Mouse (Mus musculus) forebrain, postnatal 0 days (tissue): ENCODE results near the gene Pdlim7. TPM values are rescaled to one million over a fixed set of nuclear protein-coding genes. Genes with fewer than 3 reads are reported as not detected.

ENCODE experiments used
- ATAC-seq: fragments of 200-750 bp; cut with Nextera tagmentation; 2 replicates; pipeline ENCODE4 v1.8.0; 2017; ENCODE audit warnings: mild to moderate bottlenecking, moderate library complexity
- DNase-seq: peaks from one replicate; pipeline ENCODE4 v3.0.0-alpha.2; 2015
- H3K27ac ChIP-seq: fragments of 300-500 bp; sonication (generic); 2 replicates; pipeline ENCODE4 v1.5.1; 2014; ENCODE audit warnings: low read depth, mild to moderate bottlenecking, antibody characterized with exemption, low read length, moderate library complexity, mixed read lengths
- H3K27me3 ChIP-seq: fragments of 300-500 bp; sonication (generic); 2 replicates; pipeline ENCODE4 v1.6.1; 2014; ENCODE audit warnings: mild to moderate bottlenecking, low read length, mixed read lengths; ENCODE audit not compliant: insufficient read depth
- H3K36me3 ChIP-seq: fragments of 300-500 bp; sonication (generic); 2 replicates; pipeline ENCODE4 v1.6.1; 2014; ENCODE audit warnings: mild to moderate bottlenecking, moderate library complexity; ENCODE audit not compliant: insufficient read depth
- H3K4me1 ChIP-seq: fragments of 300-500 bp; sonication (generic); 2 replicates; pipeline ENCODE4 v1.6.1; 2014; ENCODE audit warnings: antibody characterized with exemption; ENCODE audit not compliant: insufficient read depth
- H3K4me2 ChIP-seq: fragments of 300-500 bp; sonication (generic); 2 replicates; pipeline ENCODE4 v1.6.1; 2014; ENCODE audit warnings: low read depth, mild to moderate bottlenecking, moderate library complexity
- H3K4me3 ChIP-seq: fragments of 300-500 bp; sonication (generic); 2 replicates; pipeline ENCODE4 v1.5.1; 2014; ENCODE audit warnings: low read depth, low read length, mixed read lengths
- H3K9ac ChIP-seq: fragments of 300-500 bp; sonication (generic); 2 replicates; pipeline ENCODE4 v1.6.1; 2014; ENCODE audit warnings: mild to moderate bottlenecking
- H3K9me3 ChIP-seq: fragments of 300-500 bp; sonication (generic); 2 replicates; pipeline ENCODE4 v1.6.1; 2016; ENCODE audit warnings: low read length
- CTCF ChIP-seq: sonication (generic); IDR thresholded peaks from 2 replicates; pipeline ENCODE4 v1.5.1; 2016; ENCODE audit warnings: antibody characterized with exemption, control low read depth, low read depth
- WGBS: fragments of 180-500 bp; shearing (Covaris S2); extraction: QIAGEN DNeasy Blood & Tissue Kit; methylation state at CpG from one replicate; pipeline ENCODE4 v1.1.7; 2014; 5-methylcytosine and 5-hydroxymethylcytosine counted together
- polyA plus RNA-seq: library from polyadenylated mRNA; unstranded; fragments of >200 nt; fragmentation: Nextera tagmentation; extraction: Ambion mirVana; gene quantifications from 2 replicates; pipeline ENCODE4 v1.2.1, GENCODE M21; 2015
- total RNA-seq: library from RNA; depleted of rRNA; stranded (reverse); fragments of >200 nt; gene quantifications from 2 replicates; pipeline ENCODE4 v1.2.3, GENCODE M21; 2014

Gene Pdlim7
- total and polyA plus RNA-seq, 2 experiments from 2014 or later, result 26.6 to 115 TPM

DNA sequence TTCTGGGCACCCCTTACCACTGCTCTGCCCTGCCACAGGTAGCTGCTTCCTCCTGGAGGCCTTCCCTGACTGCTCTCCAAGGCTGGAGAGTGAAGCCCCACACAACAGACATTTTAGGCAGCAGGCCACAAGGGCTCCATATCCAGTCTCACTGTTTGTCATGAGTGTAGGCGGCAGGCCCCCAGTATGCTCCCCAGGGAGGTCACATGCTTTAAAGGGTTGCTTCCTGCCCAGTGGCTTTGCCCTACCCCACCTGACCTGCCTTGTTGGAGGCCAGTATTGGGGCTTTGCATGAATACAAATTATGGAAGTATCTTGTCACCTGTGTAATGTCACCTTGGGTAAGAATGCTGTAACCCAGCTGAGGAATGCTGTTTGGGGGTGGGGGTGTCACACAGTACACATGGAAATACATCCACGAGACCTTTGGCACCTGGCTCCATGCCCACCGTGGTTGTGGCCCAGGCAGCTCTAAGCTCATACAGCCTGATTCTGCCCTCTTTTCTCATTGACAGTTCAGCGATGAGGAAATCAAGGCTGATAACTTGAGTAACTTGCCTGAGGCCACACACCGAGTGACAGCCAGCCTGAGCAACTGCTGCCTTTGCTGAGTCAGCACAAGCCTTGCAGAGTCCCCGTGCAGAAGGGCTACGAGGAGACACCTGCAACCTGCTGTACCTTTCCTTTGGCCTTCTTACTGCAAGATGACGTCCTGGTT lies 15.9 kb upstream of the Pdlim7 start, which contains the start of gene Dok3:
TSS of gene Dok3 (minus strand) at position 99 of the 718 bp plus-strand sequence.
- no peaks in the 10 kb centered on the region for H3K9me3 ChIP-seq
- DNase-seq, result no peak
- no peak within 1 kb of the TSS for H3K9ac ChIP-seq
- ATAC-seq, result no peak
- no peaks in the 10 kb centered on the region for H3K4me1 ChIP-seq
- no peak for TF ChIP-seq CTCF
- no peak within 1 kb of the TSS for H3K4me2 ChIP-seq
- H3K4me3 ChIP-seq, result no peak within 1 kb of the TSS
- 77% methylated on average over 8 of the region's 8 CpGs for WGBS
- H3K36me3 ChIP-seq, result peaks cover 47% of the 10 kb centered on the region
- no peaks in the 10 kb centered on the region for H3K27me3 ChIP-seq
- H3K27ac ChIP-seq, result no peak within 1 kb of the TSS

DNA sequence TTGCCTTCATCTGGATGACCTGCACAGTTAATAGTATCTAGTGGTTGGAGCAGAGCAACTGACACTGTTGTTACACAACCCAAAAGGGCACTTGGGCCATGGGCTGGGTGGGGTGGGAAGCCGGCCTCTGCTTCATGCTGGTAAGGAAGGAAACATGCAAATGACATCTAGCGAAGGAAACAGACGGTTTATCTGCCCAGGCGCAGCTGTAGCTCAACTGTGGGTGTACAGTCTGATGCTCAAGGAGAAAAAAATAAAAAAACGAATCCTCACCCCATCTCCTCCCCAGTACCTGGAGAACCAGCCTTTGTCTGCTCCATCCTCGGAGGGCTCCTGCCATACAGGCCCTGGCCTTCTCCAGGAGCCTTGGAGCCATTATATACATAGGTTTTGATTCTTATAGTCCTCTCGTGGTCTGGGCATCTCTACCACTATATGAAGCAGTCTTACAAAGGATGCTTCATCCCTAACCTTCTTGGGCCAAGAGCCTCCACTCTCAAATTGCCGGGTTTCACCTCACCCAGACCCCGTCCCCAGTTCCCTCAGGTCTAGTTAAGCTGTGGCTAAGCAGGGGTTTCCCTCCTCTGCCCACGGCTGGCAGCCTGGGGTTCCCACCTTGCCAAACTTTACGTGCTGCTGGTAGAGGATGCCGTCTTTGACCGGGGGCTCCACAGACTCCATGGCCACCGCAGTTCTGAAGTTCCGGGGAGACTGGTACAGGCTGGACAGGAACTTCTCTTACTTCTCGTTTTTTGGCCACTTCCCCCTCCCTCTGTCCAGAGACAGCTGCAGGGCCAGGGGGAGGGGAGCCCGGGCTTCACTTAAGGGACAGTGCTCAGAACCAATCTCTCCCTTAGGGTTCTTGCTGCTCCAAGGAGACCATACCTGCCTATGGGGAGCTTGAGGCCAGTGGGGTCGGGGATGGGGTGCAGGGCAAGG lies 14.6 kb upstream of the Pdlim7 start:
- 83% methylated on average over 18 of the region's 18 CpGs for WGBS
- Histone ChIP-seq H3K27ac (no peak overlapping the region), H3K4me2 (no peak overlapping the region), H3K4me1 (no peaks in the 10 kb centered on the region), H3K27me3 (no peaks in the 10 kb centered on the region), H3K4me3 (no peak overlapping the region), H3K36me3 (peaks cover 34% of the 10 kb centered on the region), H3K9ac (no peak overlapping the region), H3K9me3 (no peaks in the 10 kb centered on the region)
- TF ChIP-seq CTCF, result no peak
- DNase-seq (no peak), ATAC-seq (no peak)

DNA sequence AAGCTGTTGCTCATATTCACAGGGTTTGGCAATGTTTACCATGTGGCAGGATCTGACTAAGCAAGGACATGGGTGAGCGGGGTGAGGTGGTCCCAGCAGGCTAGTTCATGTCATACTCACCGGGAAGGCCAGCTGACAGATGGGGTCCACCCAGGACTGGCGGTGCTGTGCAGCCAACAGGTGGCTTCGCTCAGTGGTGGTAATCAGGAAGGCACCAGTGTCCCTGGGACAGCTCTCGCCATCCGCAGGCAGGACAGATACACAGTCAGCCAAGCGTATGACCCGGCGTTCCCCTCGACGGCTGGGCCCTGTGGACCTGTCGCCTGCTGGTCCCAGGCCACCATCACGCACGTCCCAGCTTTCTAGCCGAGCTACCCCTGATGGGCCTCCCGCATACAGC lies 13.7 kb upstream of the Pdlim7 start:
- no peak for DNase-seq
- Histone ChIP-seq H3K27ac (no peak overlapping the region), H3K36me3 (peaks cover 28% of the 10 kb centered on the region), H3K4me2 (no peak overlapping the region), H3K9me3 (no peaks in the 10 kb centered on the region), H3K27me3 (no peaks in the 10 kb centered on the region), H3K9ac (no peak overlapping the region), H3K4me3 (no peak overlapping the region), H3K4me1 (no peaks in the 10 kb centered on the region)
- no peak for ATAC-seq
- 90% methylated on average over 16 of the region's 16 CpGs for WGBS
- TF ChIP-seq CTCF, result no peak

DNA sequence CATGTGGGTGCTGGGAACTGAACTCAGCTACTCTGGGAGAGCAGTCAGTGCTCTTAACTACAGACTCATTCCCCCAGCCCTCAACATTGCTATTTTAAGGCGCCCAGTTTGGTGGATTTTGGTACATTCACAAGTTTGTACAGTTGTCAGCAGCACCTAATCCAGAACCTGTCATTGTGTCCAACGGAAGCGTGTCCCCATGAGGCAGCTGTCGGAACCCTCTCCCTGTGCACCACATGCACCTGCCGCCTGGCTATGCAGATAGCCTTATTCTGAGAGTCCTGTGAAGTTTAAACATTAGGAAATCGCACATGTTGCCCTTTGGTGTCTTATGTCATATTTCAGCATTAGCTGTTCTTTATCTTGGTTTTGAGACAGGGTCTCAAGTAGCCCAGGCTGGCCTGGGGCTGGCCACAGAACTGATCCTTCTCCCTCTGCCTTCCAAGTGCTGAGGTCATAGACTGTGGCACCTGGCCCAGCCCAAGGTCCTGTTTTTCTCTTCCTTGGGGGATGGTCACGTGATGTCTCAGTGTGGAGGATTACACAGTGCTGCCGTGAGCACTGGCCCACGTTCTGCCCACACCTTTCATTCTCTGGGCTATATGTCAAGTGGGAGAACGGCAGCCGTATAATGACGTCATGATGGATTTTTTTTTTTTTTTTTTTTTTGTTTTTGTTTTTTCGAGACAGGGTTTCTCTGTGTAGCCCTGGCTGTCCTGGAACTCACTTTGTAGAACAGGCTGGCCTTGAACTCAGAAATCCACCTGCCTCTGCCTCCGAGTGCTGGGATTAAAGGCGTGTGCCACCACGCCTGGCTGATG lies 12.5 kb upstream of the Pdlim7 start:
- H3K9me3 ChIP-seq, result no peaks in the 10 kb centered on the region
- ATAC-seq (no peak), DNase-seq (no peak)
- no peaks in the 10 kb centered on the region for H3K27me3 ChIP-seq
- no peak for TF ChIP-seq CTCF
- no peak overlapping the region for H3K4me2 ChIP-seq
- no peak overlapping the region for H3K27ac ChIP-seq
- H3K4me1 ChIP-seq, result no peaks in the 10 kb centered on the region
- peaks cover 17% of the 10 kb centered on the region for H3K36me3 ChIP-seq
- no peak overlapping the region for H3K4me3 ChIP-seq
- 80% methylated on average over 16 of the region's 16 CpGs for WGBS
- H3K9ac ChIP-seq, result no peak overlapping the region

DNA sequence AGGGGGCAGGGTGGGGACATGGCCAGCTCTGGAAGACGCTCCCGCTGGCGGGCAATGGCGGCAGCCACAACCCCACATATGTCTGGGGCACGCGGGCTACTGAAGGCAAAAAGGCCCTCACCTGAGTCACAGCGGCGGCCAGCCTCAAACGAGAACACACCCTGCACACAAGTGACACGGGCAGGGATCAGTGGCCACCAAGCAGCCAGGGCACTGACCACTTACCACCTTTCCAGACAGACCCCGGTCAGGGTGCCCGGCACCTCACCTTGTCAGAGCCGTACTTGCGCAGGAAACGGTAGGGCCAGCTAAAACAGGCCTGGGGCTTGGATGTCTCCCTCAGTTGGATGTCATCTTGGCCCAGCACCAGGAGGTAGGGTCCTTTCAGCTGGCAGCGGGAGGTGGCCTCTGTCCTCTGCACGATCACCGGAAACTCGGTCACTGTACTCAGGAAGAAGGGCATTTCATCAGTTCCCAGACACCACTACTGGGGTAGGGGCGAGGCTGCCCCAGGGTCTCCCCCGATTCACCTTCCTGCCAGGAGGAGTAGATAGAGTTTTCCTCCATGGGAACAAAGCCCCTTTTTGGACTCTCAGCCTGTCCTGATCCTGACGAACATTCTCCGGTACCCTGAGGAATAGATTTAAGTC lies 10.6 kb upstream of the Pdlim7 start:
- no peak for ATAC-seq
- H3K9ac ChIP-seq, result no peak overlapping the region
- no peak for TF ChIP-seq CTCF
- H3K4me3 ChIP-seq, result no peak overlapping the region
- no peaks in the 10 kb centered on the region for H3K27me3 ChIP-seq
- no peaks in the 10 kb centered on the region for H3K4me1 ChIP-seq
- H3K4me2 ChIP-seq, result no peak overlapping the region
- H3K9me3 ChIP-seq, result no peaks in the 10 kb centered on the region
- no peak for DNase-seq
- H3K27ac ChIP-seq, result no peak overlapping the region
- 87% methylated on average over 23 of the region's 23 CpGs for WGBS
- no peaks in the 10 kb centered on the region for H3K36me3 ChIP-seq

DNA sequence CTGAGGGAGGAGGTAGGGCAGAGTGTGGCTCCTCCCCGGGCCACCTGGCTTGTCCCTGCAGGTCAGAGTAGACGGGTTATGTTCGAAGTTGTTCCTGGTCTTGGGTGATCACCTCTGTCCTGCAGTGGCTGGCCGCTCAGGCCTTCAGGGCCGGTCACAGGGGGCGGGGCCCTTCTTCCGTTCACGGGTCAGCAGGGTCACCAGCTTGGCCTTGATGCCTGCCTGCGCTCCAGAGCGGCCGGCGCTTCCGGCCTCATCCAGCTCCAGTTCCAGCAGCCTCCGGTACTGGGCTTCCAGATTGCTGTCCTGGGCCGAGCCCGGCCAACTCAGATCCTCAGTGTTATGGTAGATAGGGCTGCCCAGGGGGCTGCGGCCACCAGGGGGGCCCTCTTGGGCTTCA lies 9.8 kb upstream of the Pdlim7 start:
- no peak for ATAC-seq
- Histone ChIP-seq H3K9ac (no peak overlapping the region), H3K4me1 (no peaks in the 10 kb centered on the region), H3K36me3 (no peaks in the 10 kb centered on the region), H3K27ac (no peak overlapping the region), H3K27me3 (no peaks in the 10 kb centered on the region), H3K9me3 (no peaks in the 10 kb centered on the region), H3K4me3 (no peak overlapping the region), H3K4me2 (no peak overlapping the region)
- DNase-seq, result no peak
- WGBS, result 75% methylated on average over 17 of the region's 17 CpGs
- TF ChIP-seq CTCF, result no peak
